Mouse (Mus musculus) heart, embryonic 13.5 days (tissue): ENCODE measurements around the gene Gm5134. TPM values are rescaled to one million over a fixed set of nuclear protein-coding genes. Genes with fewer than 3 reads are reported as not detected.
"Not testable (repeated sequence)": the region's sequence is repeated elsewhere in the genome, so short reads cannot be mapped to it uniquely, and the experiment has no call there.

Experiments used
- ATAC-seq: fragments of 200-750 bp; cut with Nextera tagmentation; 2 replicates; pipeline ENCODE4 v1.8.0; 2017; ENCODE audit warnings: moderate TSS enrichment; ENCODE audit not compliant: insufficient number of reproducible peaks, low FRiP score, low TSS enrichment; ENCODE audit errors: extremely low read depth
- H3K27ac ChIP-seq: fragments of 300-500 bp; sonication (generic); replicated peaks from 2 replicates; pipeline ENCODE4 v1.5.1; 2015; ENCODE audit warnings: moderate library complexity, mild to moderate bottlenecking, inconsistent platforms
- H3K27me3 ChIP-seq: fragments of 300-500 bp; sonication (generic); replicated peaks from 2 replicates; pipeline ENCODE4 v1.6.1; 2015; ENCODE audit warnings: mild to moderate bottlenecking, inconsistent platforms
- H3K36me3 ChIP-seq: fragments of 300-500 bp; sonication (generic); 2 replicates; pipeline ENCODE4 v1.6.1; 2015; ENCODE audit warnings: mild to moderate bottlenecking, inconsistent platforms
- H3K4me1 ChIP-seq: fragments of 300-500 bp; sonication (generic); 2 replicates; pipeline ENCODE4 v1.6.1; 2015; ENCODE audit warnings: inconsistent platforms
- H3K4me2 ChIP-seq: fragments of 300-500 bp; sonication (generic); 2 replicates; pipeline ENCODE4 v1.6.1; 2015; ENCODE audit warnings: inconsistent platforms, mild to moderate bottlenecking, moderate library complexity
- H3K4me3 ChIP-seq: fragments of 300-500 bp; sonication (generic); 2 replicates; pipeline ENCODE4 v1.5.1; 2015; ENCODE audit warnings: moderate library complexity, mild to moderate bottlenecking, inconsistent platforms
- H3K9ac ChIP-seq: fragments of 300-500 bp; sonication (generic); 2 replicates; pipeline ENCODE4 v1.6.1; 2015; ENCODE audit warnings: inconsistent platforms, mild to moderate bottlenecking, moderate library complexity
- H3K9me3 ChIP-seq: fragments of 300-500 bp; sonication (generic); 2 replicates; pipeline ENCODE4 v1.6.1; 2016; ENCODE audit warnings: inconsistent platforms
- WGBS: fragments of 180-500 bp; shearing (Covaris S2); methylation state at CpG from one replicate; pipeline ENCODE4 v1.1.7; 2015; ENCODE audit warnings: mixed read lengths; 5-methylcytosine and 5-hydroxymethylcytosine counted together
- polyA plus RNA-seq: library from polyadenylated mRNA; unstranded; fragments of >200 nt; fragmentation: Nextera tagmentation; extraction: Ambion mirVana; gene quantifications from 2 replicates; pipeline ENCODE4 v1.2.1, GENCODE M21; 2015

Gene Gm5134
- polyA plus RNA-seq, 1 experiment from 2014 or later: not detected

- H3K27ac ChIP-seq: no peak overlapping the region
- no peak overlapping the region for H3K9ac ChIP-seq
- 84% methylated on average over 10 of the region's 10 CpGs for WGBS
- no peak overlapping the region for H3K4me2 ChIP-seq
- H3K4me3 ChIP-seq: no peak overlapping the region
- H3K27me3 ChIP-seq: no peaks in the 10 kb centered on the region
- no peaks in the 10 kb centered on the region for H3K9me3 ChIP-seq
- no peak for ATAC-seq
- H3K4me1 ChIP-seq: no peaks in the 10 kb centered on the region
- no peaks in the 10 kb centered on the region for H3K36me3 ChIP-seq
Observed at GRCm38 (mm10) chr10:75973846-75974245, 19.5 kb downstream of the Gm5134 start.

- Histone ChIP-seq H3K27ac (no peak overlapping the region), H3K4me2 (no peak overlapping the region), H3K4me1 (no peaks in the 10 kb centered on the region), H3K9ac (no peak overlapping the region), H3K9me3 (no peaks in the 10 kb centered on the region), H3K36me3 (no peaks in the 10 kb centered on the region), H3K4me3 (no peak overlapping the region), H3K27me3 (no peaks in the 10 kb centered on the region)
- 63% methylated on average over 5 of the region's 5 CpGs for WGBS
- ATAC-seq: no peak
Observed at GRCm38 (mm10) chr10:75975216-75975615, 20.9 kb downstream of the Gm5134 start.

- Histone ChIP-seq H3K4me2 (no peak overlapping the region), H3K4me3 (no peak overlapping the region), H3K4me1 (no peaks in the 10 kb centered on the region), H3K27me3 (no peaks in the 10 kb centered on the region), H3K9me3 (no peaks in the 10 kb centered on the region), H3K9ac (no peak overlapping the region), H3K27ac (no peak overlapping the region), H3K36me3 (no peaks in the 10 kb centered on the region)
- 37% methylated on average over 10 of the region's 10 CpGs for WGBS
- no peak for ATAC-seq
Observed at GRCm38 (mm10) chr10:75978119-75978834, 24.0 kb downstream of the Gm5134 start.

GRCm38 (mm10) chr10:75978835-75979157 is 24.5 kb downstream of the Gm5134 start:
- no peak overlapping the region for H3K4me2 ChIP-seq
- WGBS: 84% methylated on average over 5 of the region's 5 CpGs
- H3K27ac ChIP-seq: no peak overlapping the region
- no peak for ATAC-seq
- no peaks in the 10 kb centered on the region for H3K27me3 ChIP-seq
- no peaks in the 10 kb centered on the region for H3K36me3 ChIP-seq
- H3K4me1 ChIP-seq: no peaks in the 10 kb centered on the region
- no peak overlapping the region for H3K9ac ChIP-seq
- H3K4me3 ChIP-seq: no peak overlapping the region
- H3K9me3 ChIP-seq: no peaks in the 10 kb centered on the region

- no peaks in the 10 kb centered on the region for H3K27me3 ChIP-seq
- WGBS: 79% methylated on average over 3 of the region's 3 CpGs
Observed at GRCm38 (mm10) chr10:75979432-75979831, 25.1 kb downstream of the Gm5134 start.

GRCm38 (mm10) chr10:75990430-75991042 is 36.2 kb downstream of the Gm5134 start:
- no peak for ATAC-seq
- Histone ChIP-seq H3K4me1 (no peaks in the 10 kb centered on the region), H3K4me2 (no peak overlapping the region), H3K27me3 (no peaks in the 10 kb centered on the region), H3K4me3 (no peak overlapping the region), H3K9ac (no peak overlapping the region), H3K9me3 (no peaks in the 10 kb centered on the region), H3K27ac (no peak overlapping the region), H3K36me3 (no peaks in the 10 kb centered on the region)
- 78% methylated on average over 4 of the region's 4 CpGs for WGBS

More at GRCm38 (mm10) chr10:75979432-75979831, 25.1 kb downstream of the Gm5134 start:
- Histone ChIP-seq H3K27ac (no peak overlapping the region), H3K36me3 (no peaks in the 10 kb centered on the region), H3K9ac (no peak overlapping the region), H3K4me1 (no peaks in the 10 kb centered on the region), H3K9me3 (no peaks in the 10 kb centered on the region), H3K4me3 (no peak overlapping the region), H3K4me2 (no peak overlapping the region)
- no peak for ATAC-seq

GRCm38 (mm10) chr10:75993616-75994240 is 39.4 kb downstream of the Gm5134 start:
- Histone ChIP-seq H3K4me3 (no peak overlapping the region), H3K4me2 (no peak overlapping the region), H3K27me3 (no peaks in the 10 kb centered on the region), H3K9me3 (no peaks in the 10 kb centered on the region), H3K9ac (no peak overlapping the region), H3K4me1 (no peaks in the 10 kb centered on the region), H3K27ac (no peak overlapping the region), H3K36me3 (no peaks in the 10 kb centered on the region)
- WGBS: 80% methylated on average over 15 of the region's 15 CpGs
- ATAC-seq: no peak

GRCm38 (mm10) chr10:75994531-75995210 is 40.4 kb downstream of the Gm5134 start:
- 65% methylated on average over 13 of the region's 13 CpGs for WGBS
- H3K4me2 ChIP-seq, ATAC-seq, H3K9me3 ChIP-seq, H3K27ac ChIP-seq, H3K36me3 ChIP-seq, H3K4me3 ChIP-seq, H3K27me3 ChIP-seq, H3K9ac ChIP-seq, H3K4me1 ChIP-seq: not testable (repeated sequence)

- 74% methylated on average over 11 of the region's 11 CpGs for WGBS
- Histone ChIP-seq H3K4me1 (no peaks in the 10 kb centered on the region), H3K9me3 (no peaks in the 10 kb centered on the region), H3K4me3 (no peak overlapping the region), H3K9ac (no peak overlapping the region), H3K27ac (no peak overlapping the region), H3K27me3 (no peaks in the 10 kb centered on the region), H3K4me2 (no peak overlapping the region), H3K36me3 (no peaks in the 10 kb centered on the region)
- no peak for ATAC-seq
Observed at GRCm38 (mm10) chr10:75995463-75995862, 41.1 kb downstream of the Gm5134 start.

GRCm38 (mm10) chr10:75996315-75996714 is 42.0 kb downstream of the Gm5134 start:
- no peak overlapping the region for H3K4me2 ChIP-seq
- H3K9ac ChIP-seq: no peak overlapping the region
- no peaks in the 10 kb centered on the region for H3K9me3 ChIP-seq
- H3K4me1 ChIP-seq: peaks cover 2% of the 10 kb centered on the region
- WGBS: 45% methylated on average over 3 of the region's 3 CpGs
- H3K4me3 ChIP-seq: no peak overlapping the region
- no peaks in the 10 kb centered on the region for H3K36me3 ChIP-seq
- no peaks in the 10 kb centered on the region for H3K27me3 ChIP-seq
- no peak for ATAC-seq
- H3K27ac ChIP-seq: no peak overlapping the region

- no peaks in the 10 kb centered on the region for H3K27me3 ChIP-seq
- H3K9me3 ChIP-seq: no peaks in the 10 kb centered on the region
- peak overlapping the region; percentile 25 for H3K4me2 ChIP-seq
- H3K27ac ChIP-seq: no peak overlapping the region
- ATAC-seq: no peak
- 19% methylated on average over 7 of the region's 7 CpGs for WGBS
- H3K36me3 ChIP-seq: no peaks in the 10 kb centered on the region
- H3K9ac ChIP-seq: peak overlapping the region; percentile 28; the same call in 1 of the 2 replicates
- H3K4me1 ChIP-seq: peaks cover 14% of the 10 kb centered on the region
- H3K4me3 ChIP-seq: no peak overlapping the region
Observed at GRCm38 (mm10) chr10:76001160-76001559, 46.8 kb downstream of the Gm5134 start.
